Mouse (Mus musculus) midbrain, embryonic 11.5 days (tissue): ENCODE measurements around the gene Rab43. TPM values are rescaled to one million over a fixed set of nuclear protein-coding genes. Genes with fewer than 3 reads are reported as not detected.

Experiments used
- ATAC-seq: fragments of 200-750 bp; cut with Nextera tagmentation; 2 replicates; pipeline ENCODE4 v1.8.0; 2017; ENCODE audit warnings: moderate TSS enrichment, moderate library complexity; ENCODE audit not compliant: low FRiP score
- DNase-seq: peaks from one replicate; pipeline ENCODE4 v3.0.0; 2015; ENCODE audit warnings: low spot score; ENCODE audit errors: missing footprints
- H3K27ac ChIP-seq: fragments of 300-500 bp; sonication (generic); 2 replicates; pipeline ENCODE4 v1.5.1; 2014; ENCODE audit warnings: low read depth, low read length
- H3K27me3 ChIP-seq: fragments of 300-500 bp; sonication (generic); 2 replicates; pipeline ENCODE4 v1.6.1; 2014; ENCODE audit warnings: mild to moderate bottlenecking, low read length, moderate library complexity, mixed read lengths; ENCODE audit not compliant: control insufficient read depth, insufficient read depth
- H3K36me3 ChIP-seq: fragments of 300-500 bp; sonication (generic); 2 replicates; pipeline ENCODE4 v1.6.1; 2014; ENCODE audit warnings: mild to moderate bottlenecking, low read length, moderate library complexity, mixed read lengths; ENCODE audit not compliant: control insufficient read depth, insufficient read depth
- H3K4me1 ChIP-seq: fragments of 300-500 bp; sonication (generic); 2 replicates; pipeline ENCODE4 v1.6.1; 2014; ENCODE audit warnings: low read length; ENCODE audit not compliant: control insufficient read depth, insufficient read depth
- H3K4me2 ChIP-seq: fragments of 300-500 bp; sonication (generic); 2 replicates; pipeline ENCODE4 v1.6.1; 2014; ENCODE audit warnings: mild to moderate bottlenecking, moderate library complexity
- H3K4me3 ChIP-seq: fragments of 300-500 bp; sonication (generic); 2 replicates; pipeline ENCODE4 v1.5.1; 2014; ENCODE audit warnings: low read depth, low read length
- H3K9ac ChIP-seq: fragments of 300-500 bp; sonication (generic); 2 replicates; pipeline ENCODE4 v1.6.1; 2014; ENCODE audit warnings: low read length
- H3K9me3 ChIP-seq: fragments of 300-500 bp; sonication (generic); 2 replicates; pipeline ENCODE4 v1.6.1; 2016; ENCODE audit warnings: low read length; ENCODE audit not compliant: control insufficient read depth
- WGBS: fragments of 180-500 bp; shearing (Covaris S2); extraction: QIAGEN DNeasy Blood & Tissue Kit; methylation state at CpG from one replicate; pipeline ENCODE4 v1.1.7; 2014; 5-methylcytosine and 5-hydroxymethylcytosine counted together
- polyA plus RNA-seq: library from polyadenylated mRNA; unstranded; fragments of >200 nt; fragmentation: Nextera tagmentation; extraction: Ambion mirVana; gene quantifications from 2 replicates; pipeline ENCODE4 v1.2.1, GENCODE M21; 2014

Gene Rab43
- polyA plus RNA-seq, 1 experiment from 2014 or later: 8.0 TPM

- WGBS: 92% methylated on average over 13 of the region's 13 CpGs
- H3K36me3 ChIP-seq: peaks cover 23% of the 10 kb centered on the region
- peak; percentile 73 for DNase-seq
Observed at GRCm38 (mm10) chr6:87845031-87845695, 33.2 kb upstream of the Rab43 start.

GRCm38 (mm10) chr6:87842254-87842653, 30.3 kb upstream of the Rab43 start:
- Histone ChIP-seq H3K9me3 (no peaks in the 10 kb centered on the region), H3K4me1 (peaks cover 3% of the 10 kb centered on the region), H3K27ac (no peak overlapping the region), H3K27me3 (no peaks in the 10 kb centered on the region), H3K9ac (no peak overlapping the region), H3K4me2 (no peak overlapping the region), H3K36me3 (peaks cover 23% of the 10 kb centered on the region), H3K4me3 (no peak overlapping the region)
- DNase-seq (no peak), ATAC-seq (no peak)
- 27% methylated on average over 1 of the region's 1 CpGs for WGBS

More at GRCm38 (mm10) chr6:87845031-87845695, 33.2 kb upstream of the Rab43 start:
- no peak for ATAC-seq
- Histone ChIP-seq H3K27ac (no peak overlapping the region), H3K4me3 (no peak overlapping the region), H3K4me1 (peaks cover 7% of the 10 kb centered on the region), H3K9me3 (no peaks in the 10 kb centered on the region), H3K27me3 (no peaks in the 10 kb centered on the region), H3K4me2 (no peak overlapping the region), H3K9ac (no peak overlapping the region)

GRCm38 (mm10) chr6:87841635-87842034, 29.7 kb upstream of the Rab43 start:
- Histone ChIP-seq H3K4me2 (no peak overlapping the region), H3K4me1 (peaks cover 3% of the 10 kb centered on the region), H3K27me3 (no peaks in the 10 kb centered on the region), H3K27ac (no peak overlapping the region), H3K9ac (no peak overlapping the region), H3K36me3 (peaks cover 23% of the 10 kb centered on the region), H3K9me3 (no peaks in the 10 kb centered on the region), H3K4me3 (no peak overlapping the region)
- 82% methylated on average over 8 of the region's 8 CpGs for WGBS
- ATAC-seq (no peak), DNase-seq (peak; percentile 57)

- DNase-seq (no peak), ATAC-seq (no peak)
- WGBS: 65% methylated on average over 11 of the region's 11 CpGs
- H3K9ac ChIP-seq: no peak overlapping the region
- no peaks in the 10 kb centered on the region for H3K9me3 ChIP-seq
- no peak overlapping the region for H3K27ac ChIP-seq
- no peak overlapping the region for H3K4me2 ChIP-seq
- H3K36me3 ChIP-seq: peaks cover 19% of the 10 kb centered on the region
- H3K27me3 ChIP-seq: no peaks in the 10 kb centered on the region
- H3K4me1 ChIP-seq: peaks cover 3% of the 10 kb centered on the region
- H3K4me3 ChIP-seq: no peak overlapping the region
Observed at GRCm38 (mm10) chr6:87839797-87840341, 27.9 kb upstream of the Rab43 start.

- Histone ChIP-seq H3K27ac (peak within 1 kb of the TSS; percentile 90), H3K4me2 (peak within 1 kb of the TSS; percentile 78), H3K4me3 (peak within 1 kb of the TSS; percentile 71), H3K36me3 (peaks cover 13% of the 10 kb centered on the region), H3K9me3 (no peaks in the 10 kb centered on the region), H3K9ac (peak within 1 kb of the TSS; percentile 94), H3K4me1 (peaks cover 3% of the 10 kb centered on the region), H3K27me3 (no peaks in the 10 kb centered on the region)
- peak; percentile 96 for ATAC-seq
- under 1% methylated on average over 46 of the region's 46 CpGs for WGBS
- peak; percentile 99 for DNase-seq
Observed at GRCm38 (mm10) chr6:87838551-87839197, 26.7 kb upstream of the Rab43 start, which contains the start of gene Isy1. Isy1 (minus strand) TSS chr6:87838798.

GRCm38 (mm10) chr6:87835695-87836094, 23.7 kb upstream of the Rab43 start, which contains the start of gene Gm45140:
Gm45140 (minus strand) TSS chr6:87835795.
- no peak for ATAC-seq
- DNase-seq: no peak
- Histone ChIP-seq H3K4me1 (peaks cover 3% of the 10 kb centered on the region), H3K27ac (no peak within 1 kb of the TSS), H3K4me2 (no peak within 1 kb of the TSS), H3K9ac (no peak within 1 kb of the TSS), H3K4me3 (no peak within 1 kb of the TSS), H3K9me3 (no peaks in the 10 kb centered on the region), H3K27me3 (no peaks in the 10 kb centered on the region), H3K36me3 (peaks cover 6% of the 10 kb centered on the region; the same call in 1 of the 2 replicates)
- 89% methylated on average over 7 of the region's 7 CpGs for WGBS

GRCm38 (mm10) chr6:87820366-87820765, 8.4 kb upstream of the Rab43 start:
- WGBS: 93% methylated on average over 2 of the region's 2 CpGs
- Histone ChIP-seq H3K27me3 (no peaks in the 10 kb centered on the region), H3K9me3 (no peaks in the 10 kb centered on the region), H3K4me3 (no peak overlapping the region), H3K27ac (no peak overlapping the region), H3K4me1 (no peaks in the 10 kb centered on the region), H3K9ac (no peak overlapping the region), H3K36me3 (peaks cover 46% of the 10 kb centered on the region), H3K4me2 (no peak overlapping the region)
- ATAC-seq (no peak), DNase-seq (peak; percentile 71)

GRCm38 (mm10) chr6:87814486-87814885, 2.5 kb upstream of the Rab43 start:
- Histone ChIP-seq H3K9ac (no peak overlapping the region), H3K4me3 (no peak overlapping the region), H3K27me3 (no peaks in the 10 kb centered on the region), H3K27ac (no peak overlapping the region), H3K36me3 (peaks cover 14% of the 10 kb centered on the region), H3K4me1 (peaks cover 8% of the 10 kb centered on the region), H3K9me3 (no peaks in the 10 kb centered on the region), H3K4me2 (no peak overlapping the region)
- ATAC-seq (no peak), DNase-seq (peak; percentile 56)
- 93% methylated on average over 5 of the region's 5 CpGs for WGBS

- ATAC-seq (no peak), DNase-seq (peak; percentile 81)
- 96% methylated on average over 1 of the region's 1 CpGs for WGBS
- no peaks in the 10 kb centered on the region for H3K9me3 ChIP-seq
- H3K9ac ChIP-seq: no peak overlapping the region; the same call in 1 of the 2 replicates
- peak overlapping the region; percentile 63 for H3K4me3 ChIP-seq
- no peaks in the 10 kb centered on the region for H3K27me3 ChIP-seq
- peaks cover 4% of the 10 kb centered on the region for H3K36me3 ChIP-seq
- H3K27ac ChIP-seq: no peak overlapping the region
- peaks cover 8% of the 10 kb centered on the region for H3K4me1 ChIP-seq
- peak overlapping the region; percentile 95 for H3K4me2 ChIP-seq
Observed at GRCm38 (mm10) chr6:87812656-87813055, 692 bp upstream of the Rab43 start.
